Mouse (Mus musculus) urinary bladder, postnatal 4 days (tissue): Measurements from ENCODE around the gene Rev1.
"Not testable (repeated sequence)": the region's sequence is repeated elsewhere in the genome, so short reads cannot be mapped to it uniquely, and the experiment has no call there.

ENCODE experiments used
- DNase-seq, 2 experiments: peaks; one replicate each; pipeline ENCODE4 v3.0.0; 2021 to 2022; ENCODE audit warnings: low spot score in 2 of 2

The Rev1 gene

DNA sequence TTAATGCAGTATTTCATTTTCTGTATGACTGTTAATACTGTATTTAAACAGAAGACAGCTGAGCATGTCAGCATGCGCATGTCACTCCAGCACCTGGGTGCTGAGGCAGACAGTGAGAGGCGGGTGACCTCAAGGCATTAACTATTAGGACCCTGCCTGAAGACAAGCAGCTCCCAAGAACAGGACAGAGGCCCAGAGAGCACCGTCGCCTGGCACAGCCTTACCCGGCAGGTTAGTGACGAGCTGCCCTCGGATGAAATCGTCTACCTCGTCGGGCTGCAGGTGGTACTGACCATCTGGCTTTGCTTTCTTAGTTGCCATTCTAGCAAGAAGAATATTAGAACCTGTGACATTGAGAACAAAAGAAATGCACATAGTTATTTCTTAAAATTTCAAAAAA lies 62.3 kb downstream of the Rev1 start:
- no peak for DNase-seq

DNA sequence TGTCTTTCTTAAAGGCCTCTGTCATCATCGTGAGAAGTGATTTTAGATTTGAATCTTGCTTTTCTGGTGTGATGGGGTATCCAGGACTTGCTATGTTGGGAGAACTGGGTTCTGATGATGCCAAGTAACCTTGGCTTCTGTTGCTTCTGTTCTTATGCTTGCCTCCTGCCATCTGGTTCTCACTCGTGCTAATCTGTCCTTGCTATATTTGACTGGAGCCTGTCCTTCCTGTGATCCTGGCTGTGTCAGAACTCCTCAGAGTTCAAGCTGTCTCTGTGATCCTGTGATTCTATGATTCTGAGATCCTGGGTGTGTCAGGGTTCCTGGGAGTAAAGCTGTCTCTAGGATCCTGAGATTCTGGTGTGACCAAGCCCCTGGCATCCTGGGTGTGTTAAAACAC lies 67.4 kb downstream of the Rev1 start:
- not testable (repeated sequence) for DNase-seq

DNA sequence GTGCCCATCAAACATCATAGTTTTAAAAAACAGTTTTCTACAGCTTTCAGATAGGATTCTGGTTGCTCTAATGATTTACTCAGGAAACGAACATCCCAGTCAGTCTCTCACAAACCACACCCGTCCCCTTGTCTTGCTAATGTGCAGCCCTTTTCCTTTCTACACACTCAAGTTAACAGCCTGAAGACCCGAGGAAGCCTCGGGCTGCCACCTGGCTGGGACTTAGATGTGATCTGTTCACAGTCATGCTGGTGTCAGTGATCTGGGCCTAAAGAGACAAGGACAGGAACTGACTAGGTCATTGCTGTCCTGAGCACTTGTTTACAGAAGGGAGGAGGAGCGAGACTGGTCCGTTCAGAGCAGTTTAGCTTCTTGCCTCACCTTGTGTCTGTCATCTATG lies 71.2 kb downstream of the Rev1 start:
- no peak for DNase-seq

DNA sequence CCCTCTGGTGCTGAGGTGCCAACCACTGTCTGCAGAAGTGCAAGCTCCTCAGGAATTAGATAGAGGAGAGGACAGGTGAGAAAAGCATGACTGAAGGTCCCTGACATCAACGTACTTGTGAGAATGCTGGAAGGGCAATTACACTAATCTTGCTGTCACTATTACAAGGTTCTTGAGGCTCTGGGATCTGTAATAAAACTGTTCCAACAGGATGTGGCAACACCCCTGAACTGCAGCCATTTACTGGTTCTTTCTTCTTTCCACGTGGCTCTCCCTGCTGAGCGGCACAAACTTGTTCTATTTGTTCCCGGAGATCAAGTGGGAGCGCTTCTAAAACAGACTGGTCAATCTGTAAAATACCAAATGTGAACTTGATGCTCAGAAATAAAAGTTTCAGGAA lies 74.4 kb downstream of the Rev1 start:
- no peak for DNase-seq

DNA sequence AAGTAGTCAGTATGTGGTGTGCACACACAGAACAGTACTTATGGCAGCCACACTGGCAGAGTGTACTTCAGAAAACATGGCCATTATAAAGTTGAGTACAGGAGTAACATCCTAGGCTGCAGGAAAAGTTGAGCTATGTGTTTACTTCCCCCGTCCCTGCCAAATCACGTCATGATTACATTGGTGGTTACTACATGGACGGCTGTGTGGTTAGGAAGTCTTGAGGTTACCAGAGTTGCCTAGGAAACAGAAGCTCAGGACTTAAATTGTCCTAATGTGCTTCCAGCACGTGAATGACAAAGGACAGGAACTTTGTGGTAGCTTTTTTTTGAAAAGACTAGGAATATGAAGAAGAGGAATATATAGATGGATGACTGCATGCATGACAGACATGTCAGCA lies 80.0 kb downstream of the Rev1 start:
- no peak for DNase-seq

DNA sequence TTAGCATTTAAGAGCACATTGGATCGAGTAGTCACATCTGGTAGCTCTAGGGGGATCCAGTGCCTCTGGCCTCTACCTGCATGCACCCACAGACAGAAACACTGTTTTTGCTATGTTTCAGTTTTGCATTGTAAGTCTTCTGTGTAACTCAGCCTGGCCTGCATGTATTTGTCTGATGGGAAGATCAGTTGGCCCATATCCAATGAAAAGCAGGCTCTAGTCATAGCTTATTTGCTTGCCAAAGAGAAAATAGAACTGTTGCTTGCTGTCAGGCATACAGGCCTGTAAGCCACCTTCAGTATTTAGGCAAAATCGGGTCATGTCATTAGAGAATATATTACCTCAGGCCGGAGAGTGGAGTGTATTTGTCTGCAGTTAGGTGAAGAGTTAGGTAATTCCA lies 81.5 kb downstream of the Rev1 start:
- DNase-seq, result no peak

DNA sequence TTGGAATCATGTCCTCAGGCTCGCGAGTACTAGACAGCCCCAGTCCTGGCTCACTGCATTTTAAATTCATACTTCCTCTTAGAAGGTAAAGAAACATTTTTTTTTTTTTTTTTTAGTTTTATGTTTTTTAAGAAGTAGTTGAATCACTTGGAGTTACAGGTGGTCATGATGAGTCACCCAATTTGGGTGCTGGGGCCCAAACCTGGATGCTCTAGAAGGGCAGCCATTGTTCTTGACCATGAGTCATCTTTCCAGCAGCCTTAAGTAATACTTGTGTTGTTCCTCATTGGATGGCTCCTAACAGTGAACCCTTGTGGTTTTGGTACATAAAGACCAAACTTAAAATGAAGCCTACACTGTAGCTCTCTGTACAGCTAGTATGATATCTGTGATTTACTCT lies 90.7 kb downstream of the Rev1 start:
- no peak for DNase-seq

DNA sequence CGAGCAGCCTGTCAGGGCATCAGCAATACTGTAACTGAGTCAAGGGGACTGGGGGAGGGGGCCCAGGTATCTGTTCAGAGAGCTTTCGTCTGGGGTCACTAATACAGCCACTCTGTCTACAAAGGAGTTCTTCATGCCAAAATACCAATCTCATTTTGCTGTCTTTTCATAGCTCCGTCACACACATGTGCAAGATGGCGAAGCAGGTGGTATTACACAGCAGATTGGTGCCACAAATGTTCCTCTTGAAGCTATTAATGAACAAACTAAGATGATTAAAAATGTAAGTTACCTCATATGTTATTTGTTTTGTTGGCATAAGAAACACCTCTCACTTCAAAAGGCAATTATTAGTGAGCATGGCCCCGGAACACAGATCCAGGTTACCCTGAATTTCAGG lies 92.2 kb downstream of the Rev1 start:
- no peak for DNase-seq

DNA sequence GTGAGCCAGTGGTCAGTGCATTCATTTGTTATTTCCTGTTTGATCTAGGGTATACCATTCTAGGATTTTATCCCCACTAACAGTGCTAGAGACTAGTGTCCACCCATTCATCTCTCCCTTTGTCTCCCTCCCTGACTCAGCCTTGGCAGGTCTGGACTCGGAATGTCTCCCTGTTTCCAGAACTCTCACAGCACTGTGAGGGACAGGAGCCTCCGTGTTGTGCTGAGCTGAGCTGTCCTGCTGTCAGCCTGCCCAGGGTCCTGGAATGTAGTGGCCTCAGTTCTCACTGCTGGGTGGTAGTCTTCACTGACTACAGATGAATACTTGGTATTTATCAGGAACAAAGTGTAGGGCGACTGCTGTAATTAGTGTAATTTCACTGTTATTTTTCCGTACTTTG lies 94.1 kb downstream of the Rev1 start:
- no peak for DNase-seq

DNA sequence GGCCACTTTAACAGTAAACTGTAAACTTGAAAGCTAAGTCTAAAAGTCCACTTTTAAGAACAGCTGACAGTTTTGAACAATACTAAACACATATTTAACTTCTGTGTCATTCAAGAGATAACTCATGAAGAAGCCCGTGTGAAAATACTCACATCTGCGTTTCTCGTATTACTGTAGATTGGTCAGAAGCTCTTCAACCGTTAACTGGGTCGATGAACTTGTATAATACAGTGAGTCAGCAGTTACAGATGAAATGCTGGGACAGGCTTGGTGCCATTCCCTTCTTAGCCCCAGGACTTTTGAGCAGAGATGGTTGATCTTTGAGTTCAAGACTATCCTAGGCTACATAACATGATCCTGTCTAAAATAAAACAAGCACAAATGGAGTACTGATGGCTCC lies 98.2 kb downstream of the Rev1 start:
- no peak for DNase-seq

DNA sequence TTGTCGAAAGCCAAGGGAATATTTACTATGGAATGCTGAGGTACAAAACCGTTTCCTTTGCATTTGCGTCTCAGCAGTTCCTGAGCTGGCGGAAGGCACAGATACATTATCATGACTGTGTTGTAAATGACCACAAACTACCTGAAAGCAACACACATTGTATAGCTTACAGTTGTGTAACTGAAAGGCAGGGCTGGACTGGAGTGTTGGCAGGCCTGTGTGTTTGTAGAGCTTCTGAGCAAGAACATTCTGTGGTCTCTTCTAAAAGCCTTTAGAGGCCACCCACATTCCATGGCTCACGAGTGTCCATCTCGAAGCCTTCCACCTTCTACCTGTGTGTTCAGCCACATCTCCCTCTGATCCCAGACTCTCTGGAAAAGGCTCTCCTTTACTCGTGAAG lies 102.3 kb downstream of the Rev1 start:
- no peak for DNase-seq

DNA sequence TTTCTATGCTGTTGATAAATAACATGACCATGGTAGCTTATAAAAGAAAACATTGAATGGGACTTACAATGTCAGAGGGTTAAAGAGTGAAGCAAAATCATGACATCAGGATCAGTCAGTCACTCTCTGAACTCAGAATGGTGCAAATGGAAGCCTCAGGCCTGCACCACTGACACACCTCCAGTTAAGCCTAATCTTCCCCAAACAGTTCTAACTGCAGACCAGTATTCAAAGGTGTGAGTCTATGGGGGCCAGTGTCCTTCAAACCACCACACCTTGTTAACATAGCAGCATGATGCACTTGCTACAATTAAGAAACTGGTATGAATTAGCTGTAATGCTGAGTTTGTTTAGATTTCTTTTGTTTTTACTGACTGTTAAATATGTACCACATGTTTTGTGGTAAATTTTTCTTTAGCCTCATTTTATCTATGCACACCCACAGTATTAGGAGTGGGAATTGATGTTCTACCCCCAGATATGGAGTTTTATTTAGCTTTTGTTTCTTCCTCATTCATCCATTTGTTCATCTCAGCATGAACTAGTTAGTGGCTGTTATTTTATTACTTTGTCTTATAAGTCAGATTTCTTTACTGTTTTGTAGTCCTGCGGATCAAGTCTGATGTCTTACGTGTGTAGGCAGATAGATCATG lies 114.9 kb downstream of the Rev1 start:
- DNase-seq, result no peak

DNA sequence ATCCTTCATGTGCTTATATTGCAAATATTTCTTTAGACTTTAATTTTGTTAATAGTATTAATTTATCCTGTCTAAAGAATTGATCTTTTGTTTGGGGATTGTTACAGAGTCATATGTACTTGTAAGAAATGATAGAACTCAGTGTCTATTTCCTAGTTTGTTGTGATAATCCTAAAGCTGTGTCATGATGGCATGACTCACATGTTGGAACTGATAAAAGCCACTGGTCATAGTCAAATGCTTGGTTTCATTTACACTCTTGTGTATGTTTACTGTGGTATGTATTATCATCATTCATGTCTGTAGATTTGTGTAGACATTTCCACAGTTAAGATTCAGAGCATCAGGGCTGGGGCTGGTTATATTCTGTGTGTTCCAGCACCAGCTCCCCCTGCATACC lies 117.1 kb downstream of the Rev1 start:
- DNase-seq, result no peak

DNA sequence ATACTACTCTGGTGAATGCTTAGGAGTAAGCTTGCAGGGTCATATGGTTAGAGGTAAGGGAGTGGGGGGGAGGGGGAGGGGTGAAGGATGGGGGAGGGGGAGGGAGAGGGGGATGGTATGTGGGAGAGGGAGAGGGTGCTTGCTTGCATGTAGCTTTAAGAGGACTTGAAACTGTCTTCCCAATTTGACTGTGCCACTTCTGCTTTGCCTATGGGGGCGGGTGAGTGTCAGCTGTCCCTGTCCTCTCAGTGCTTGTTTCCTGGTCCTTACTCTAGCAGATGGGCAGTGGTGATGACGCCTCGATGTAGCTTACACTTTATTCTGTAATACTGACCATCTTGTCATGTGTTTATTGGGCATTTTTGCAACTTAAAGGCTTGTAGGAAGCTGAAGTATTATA lies 117.5 kb downstream of the Rev1 start:
- no peak for DNase-seq

DNA sequence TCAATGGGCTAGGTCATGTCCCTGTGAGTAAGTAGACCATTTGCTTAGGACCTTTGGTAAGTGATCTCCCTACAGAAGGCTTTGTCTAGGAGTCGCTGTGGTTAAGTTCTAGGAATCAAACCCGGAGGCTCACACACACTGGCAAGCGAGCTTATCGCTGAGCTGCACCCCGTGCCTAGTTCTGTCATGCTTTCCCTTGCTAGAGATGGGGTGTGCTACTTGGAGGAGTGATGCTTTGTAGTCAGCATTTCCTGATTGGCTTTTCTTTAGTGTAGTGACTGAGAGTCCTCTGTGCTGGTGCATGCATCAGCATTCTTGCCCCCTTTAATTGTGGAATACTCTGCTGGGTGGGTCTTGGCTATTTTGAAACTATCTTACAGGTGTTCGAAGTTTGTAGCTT lies 118.0 kb downstream of the Rev1 start:
- DNase-seq, result no peak

DNA sequence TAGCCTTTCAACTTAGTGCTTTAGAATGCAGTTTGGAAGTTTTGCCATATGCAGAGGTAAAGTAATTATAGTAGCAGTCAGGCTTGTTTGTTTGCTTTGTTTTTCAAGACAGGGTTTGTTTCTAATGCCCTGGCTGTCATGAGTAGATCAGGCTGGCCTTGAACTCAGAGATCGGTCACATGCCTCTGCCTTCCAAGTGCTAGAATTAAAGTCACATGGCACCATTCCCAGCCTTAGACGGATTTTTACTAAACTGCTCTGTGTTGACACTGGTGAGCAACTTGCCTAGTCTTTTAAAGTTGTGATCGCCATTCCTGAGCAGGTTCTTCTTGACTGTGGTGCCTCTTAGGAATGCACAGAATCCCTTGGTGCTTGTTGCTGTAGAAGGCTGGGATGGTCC lies 122.9 kb downstream of the Rev1 start:
- DNase-seq, result no peak

DNA sequence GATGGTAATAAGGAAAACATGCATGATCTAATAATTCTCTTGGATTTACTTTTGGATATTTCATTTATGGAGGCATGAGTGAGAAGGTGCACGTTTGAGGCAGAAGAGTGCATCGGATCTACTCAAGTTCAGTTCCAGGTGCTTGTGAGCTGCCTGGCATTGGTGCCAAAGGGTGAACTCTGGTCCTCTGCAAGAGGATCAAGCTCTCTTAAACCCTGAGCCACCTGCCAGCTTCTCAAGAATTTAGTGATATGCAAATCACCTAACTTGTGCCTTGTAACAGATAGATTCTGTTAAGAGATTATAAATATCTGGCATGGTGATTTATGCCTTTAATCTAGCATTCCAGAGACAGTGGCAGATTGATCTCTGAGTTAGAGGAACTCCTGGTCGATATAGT lies 126.6 kb downstream of the Rev1 start:
- DNase-seq, result no peak
